Mouse (Mus musculus): ENCODE data around the gene Hoxd10.
A peak's percentile ranks its signal among the peaks of the same experiment; 100 is the strongest.

The Hoxd10 gene

GRCm38 (mm10) chr2:74710929-74711543 is 19.3 kb downstream of the Hoxd10 start:
- DNase-seq: no peak

- no peak for DNase-seq
Observed at GRCm38 (mm10) chr2:74711721-74712621, 20.2 kb downstream of the Hoxd10 start, which contains the start of the genes Hoxd3 and Hoxd4. Gene Hoxd3, plus strand, starts transcription at chr2:74711927. Gene Hoxd4, plus strand, starts transcription at chr2:74711929.

- no peak for DNase-seq
Observed at GRCm38 (mm10) chr2:74713239-74714150, 21.8 kb downstream of the Hoxd10 start.

GRCm38 (mm10) chr2:74714156-74714789 is 22.5 kb downstream of the Hoxd10 start:
- no peak for DNase-seq

GRCm38 (mm10) chr2:74714881-74715280 is 23.2 kb downstream of the Hoxd10 start:
- DNase-seq: no peak

GRCm38 (mm10) chr2:74715504-74716241 is 23.9 kb downstream of the Hoxd10 start:
- peak; percentile 45 for DNase-seq

GRCm38 (mm10) chr2:74720384-74720783 is 28.7 kb downstream of the Hoxd10 start:
- DNase-seq: no peak

- DNase-seq: no peak
Observed at GRCm38 (mm10) chr2:74720955-74721491, 29.3 kb downstream of the Hoxd10 start.

GRCm38 (mm10) chr2:74721882-74722281 is 30.2 kb downstream of the Hoxd10 start:
- no peak for DNase-seq

GRCm38 (mm10) chr2:74722949-74723348 is 31.2 kb downstream of the Hoxd10 start:
- DNase-seq: no peak

- no peak for DNase-seq
Observed at GRCm38 (mm10) chr2:74724244-74725015, 32.7 kb downstream of the Hoxd10 start.

- DNase-seq: no peak
Observed at GRCm38 (mm10) chr2:74725171-74725570, 33.4 kb downstream of the Hoxd10 start.

GRCm38 (mm10) chr2:74726551-74726950 is 34.8 kb downstream of the Hoxd10 start, which contains the start of gene Gm28230:
Gene Gm28230, plus strand, starts transcription at chr2:74726728.
- no peak for DNase-seq

- DNase-seq: no peak
Observed at GRCm38 (mm10) chr2:74726973-74727639, 35.4 kb downstream of the Hoxd10 start.

GRCm38 (mm10) chr2:74727640-74728302 is 36.0 kb downstream of the Hoxd10 start:
- no peak for DNase-seq

- DNase-seq: no peak
Observed at GRCm38 (mm10) chr2:74728303-74728680, 36.6 kb downstream of the Hoxd10 start.

- DNase-seq: no peak
Observed at GRCm38 (mm10) chr2:74730331-74730730, 38.6 kb downstream of the Hoxd10 start.

GRCm38 (mm10) chr2:74731055-74731454 is 39.3 kb downstream of the Hoxd10 start:
- DNase-seq: no peak

GRCm38 (mm10) chr2:74731799-74732512 is 40.2 kb downstream of the Hoxd10 start:
- no peak for DNase-seq
